Mouse (Mus musculus): ENCODE measurements around the gene P2rx2. TPM values are rescaled to one million over a fixed set of nuclear protein-coding genes. Genes with fewer than 3 reads are reported as not detected.
A peak's percentile ranks its signal among the peaks of the same experiment; 100 is the strongest.

Gene P2rx2
- total RNA-seq, 2 experiments from 2014 or later: not detected

GRCm38 (mm10) chr5:110344524-110344923, 1.5 kb upstream of the P2rx2 start, which contains the start of gene Lrcol1:
Gene Lrcol1 (plus strand): TSS chr5:110344730.
- intact Hi-C loops (cut with DNase I): no loop called here
- no peak for DNase-seq

GRCm38 (mm10) chr5:110338792-110339191, 4.2 kb downstream of the P2rx2 start:
- intact Hi-C loops (cut with DNase I): no loop called here
- peak in 1 of 2 experiments; percentile 17 for DNase-seq

DNA sequence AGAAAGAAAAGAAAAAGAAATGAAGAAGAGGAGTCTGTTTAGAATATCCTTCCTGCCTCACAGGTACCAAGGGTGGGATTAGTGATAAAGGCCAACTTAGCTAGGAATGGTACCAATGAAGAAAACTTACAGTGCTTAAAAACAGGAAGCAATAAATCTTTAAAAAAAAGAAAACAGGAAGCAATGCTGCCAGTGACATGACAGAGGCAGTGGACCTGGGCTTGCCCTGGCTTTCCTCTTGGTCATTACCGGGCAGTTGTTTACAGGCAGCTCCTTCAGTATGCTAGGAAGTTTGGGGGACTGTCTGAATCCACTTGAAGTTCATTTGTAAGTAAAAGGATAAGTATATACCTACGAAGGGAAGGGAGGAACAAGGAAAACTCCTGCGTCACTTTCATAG, 12.5 kb downstream of the P2rx2 start:
- intact Hi-C loops (cut with DNase I): no loop called here
- no peak for DNase-seq

DNA sequence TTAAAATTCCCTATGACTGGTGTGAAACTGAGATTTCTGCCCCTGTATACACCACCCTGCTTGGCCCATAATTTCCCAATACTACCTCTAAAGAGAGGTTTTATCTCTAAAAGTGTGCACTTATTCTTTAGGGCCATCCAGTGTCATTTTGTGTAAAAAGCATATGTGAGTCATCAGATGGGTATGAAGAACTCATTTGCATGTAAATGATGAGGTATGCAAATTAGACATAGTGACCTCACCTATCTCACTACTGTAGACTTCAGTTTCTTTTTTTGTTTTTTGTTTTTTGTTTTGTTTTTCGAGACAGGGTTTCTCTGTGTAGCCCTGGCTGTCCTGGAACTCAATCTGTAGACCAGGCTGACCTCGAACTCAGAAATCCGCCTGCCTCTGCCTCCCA, 29.9 kb downstream of the P2rx2 start:
- DNase-seq: no peak
- intact Hi-C loops (cut with DNase I): no loop called here

DNA sequence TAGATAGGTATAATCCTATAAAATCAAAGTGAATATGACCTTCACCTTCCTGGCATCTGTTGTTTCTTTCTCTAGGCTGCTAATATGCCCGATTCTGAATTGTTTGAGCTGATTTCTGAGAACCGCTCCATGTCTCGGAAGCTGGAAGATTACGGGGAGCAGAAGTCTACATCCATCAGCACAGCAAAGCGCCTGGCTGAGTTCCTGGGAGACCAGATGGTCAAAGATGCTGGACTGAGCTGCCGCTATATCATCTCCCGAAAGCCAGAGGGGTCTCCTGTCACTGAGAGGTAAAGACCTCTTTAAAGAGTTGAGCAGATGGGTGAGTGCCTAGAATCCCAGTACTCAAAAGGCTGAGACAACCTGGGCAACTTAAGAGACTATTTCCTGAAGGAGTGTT, 34.2 kb downstream of the P2rx2 start:
- intact Hi-C loops (cut with DNase I): no loop called here
- no peak for DNase-seq

- no peak for DNase-seq
- intact Hi-C loops (cut with DNase I): no loop called here
Observed at GRCm38 (mm10) chr5:110300591-110300990, 42.4 kb downstream of the P2rx2 start.

GRCm38 (mm10) chr5:110296637-110297036, 46.4 kb downstream of the P2rx2 start:
- intact Hi-C loops (cut with DNase I): no loop called here
- DNase-seq: no peak

DNA sequence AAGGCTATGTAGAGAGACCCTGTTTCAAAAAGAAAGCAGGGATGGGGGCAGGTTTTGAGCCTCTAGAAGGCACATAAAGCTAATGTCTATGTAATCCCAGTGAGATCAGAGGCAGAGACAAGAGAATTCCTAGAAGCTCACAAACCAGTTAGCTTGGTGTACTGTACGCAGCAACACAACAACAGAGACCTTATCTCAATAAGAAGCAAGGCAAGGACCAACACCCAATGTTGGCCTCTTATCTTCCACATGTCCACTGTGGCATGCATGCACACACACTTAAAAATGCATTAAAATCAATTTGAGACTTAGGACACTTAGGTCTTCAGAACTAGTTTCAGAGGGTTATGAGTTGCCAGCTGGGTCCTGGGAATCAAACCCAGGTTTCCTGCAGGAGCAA, 51.4 kb downstream of the P2rx2 start:
- intact Hi-C loops (cut with DNase I): no loop called here
- DNase-seq: no peak

Other genes with a start within 250 kb of the P2rx2 start
- under 1 TPM in 1 of 2 experiments, not detected in 1; 0.07 TPM for gene Gm35315, start 248.8 kb downstream of the P2rx2 start, total RNA-seq (2021)
- not detected for gene Plcxd1, start 243.2 kb downstream of the P2rx2 start, total RNA-seq (2021)
- gene Gtpbp6, start 235.0 kb downstream of the P2rx2 start, total RNA-seq (2021): 10 to 100 TPM; 27.0 to 29.8 TPM
- 1 to 10 TPM; 2.9 to 3.0 TPM for gene Zfp605, start 233.1 kb downstream of the P2rx2 start, total RNA-seq (2021)
- 10 to 100 TPM; 21.0 to 21.4 TPM for gene Chfr, start 207.4 kb downstream of the P2rx2 start, total RNA-seq (2021)
- 10 to 100 TPM; 36.5 to 42.6 TPM for gene Golga3, start 166.5 kb downstream of the P2rx2 start, total RNA-seq (2021)
- gene Ankle2, start 112.2 kb downstream of the P2rx2 start, total RNA-seq (2021): 10 to 100 TPM; 25.8 to 25.9 TPM
- 10 to 100 TPM; 28.9 to 32.3 TPM for gene Pgam5, start 73.3 kb downstream of the P2rx2 start, total RNA-seq (2021)
- gene Pxmp2, start 57.0 kb downstream of the P2rx2 start, total RNA-seq (2021): 10 to 100 TPM; 49.9 to 60.2 TPM
- 1 to 10 TPM; 2.4 to 3.9 TPM for gene Pole, start 56.9 kb downstream of the P2rx2 start, total RNA-seq (2021)
- not detected for gene Lrcol1, start 1.5 kb upstream of the P2rx2 start, total RNA-seq (2021)
- gene Fbrsl1, start 105.3 kb upstream of the P2rx2 start, total RNA-seq (2021): 10 to 100 TPM; 47.4 to 50.6 TPM
- gene Galnt9, start 201.1 kb upstream of the P2rx2 start, total RNA-seq (2021): not detected